Mouse (Mus musculus): ENCODE data around the gene Znrf3.

- no peak for TF ChIP-seq CTCF (IDR thresholded peaks at IDR 0.05; ENCODE audit: insufficient read depth, low read length)
- no peak for TF ChIP-seq POLR2A (IDR thresholded peaks at IDR 0.05; ENCODE audit: borderline replicate concordance, extremely low read depth, low read depth, low read length)
These were observed 104.9 kb downstream of the Znrf3 start for GRCm38 (mm10) chr11:5339732-5340131.
